ENCODE assay signal across 14 mouse cellular contexts in genomic region chr15:10986477-10986876, GRCm38 (mm10). TPM values are rescaled to one million over a fixed set of nuclear protein-coding genes. Genes with fewer than 3 reads are reported as not detected.
"Had no signal": no experiment of that assay in that cellular context is flagged by ENCODE, and none has a peak within 500 bp of the region (broad histone marks: within the 10 kb centered on the region; RNA-seq: fewer than 3 reads in every experiment).

No protein-coding gene starts in this region.

RNA-seq across cellular contexts. Expression of gene Slc45a2, which starts 14.0 kb away (rescaled TPM):
- total RNA-seq: layer of hippocampus, adult 18-20 months; layer of hippocampus, postnatal 14 days; left cerebral cortex, adult 8-10 months; left cerebral cortex, postnatal 14 days; left cerebral cortex, postnatal 4 days; megakaryocyte, adult 5-6 weeks had no signal
- polyA plus RNA-seq: lung, embryonic 14.5 days; lung, postnatal 0 days; macrophage; neural tube, embryonic 15.5 days; stomach, embryonic 16.5 days; thymus, adult 2 months had no signal

RNA-seq across cellular contexts. Expression of gene C1qtnf3, which starts 34.3 kb away (rescaled TPM):
- total RNA-seq: layer of hippocampus, adult 18-20 months; megakaryocyte, adult 5-6 weeks had no signal
- polyA plus RNA-seq: macrophage had no signal

RNA-seq across cellular contexts. Expression of gene Rxfp3, which starts 51.3 kb away (rescaled TPM):
- total RNA-seq: megakaryocyte, adult 5-6 weeks had no signal
- polyA plus RNA-seq: liver, embryonic 14.5 days; lung, postnatal 0 days; macrophage; testis, adult 2 months had no signal
